Mouse (Mus musculus): Measurements from ENCODE around the gene Rabepk. TPM values are rescaled to one million over a fixed set of nuclear protein-coding genes. Genes with fewer than 3 reads are reported as not detected.
A peak's percentile ranks its signal among the peaks of the same experiment; 100 is the strongest.
"Not testable (repeated sequence)": the region's sequence is repeated elsewhere in the genome, so short reads cannot be mapped to it uniquely, and the experiment has no call there.

The Rabepk gene
- polyA plus RNA-seq, 1 experiment from 2014 or later = 36.0 TPM

GRCm38 (mm10) chr2:34809568-34809967, 9.9 kb upstream of the Rabepk start:
- no peaks in the 10 kb centered on the region for H3K27me3 ChIP-seq (ENCODE audit: control insufficient read depth, insufficient read depth, low read length)
- H3K27ac ChIP-seq (ENCODE audit: low read depth, low read length) = no peak overlapping the region
- H3K4me1 ChIP-seq (replicated peaks; ENCODE audit: control insufficient read depth, insufficient read depth, low read length) = no peaks in the 10 kb centered on the region
- H3K36me3 ChIP-seq (ENCODE audit: control insufficient read depth, insufficient read depth, low read length) = peaks cover 5% of the 10 kb centered on the region
- H3K4me3 ChIP-seq (ENCODE audit: low read depth, low read length) = no peak overlapping the region
- no peak overlapping the region for H3K9ac ChIP-seq (ENCODE audit: low read depth, low read length)
- no peaks in the 10 kb centered on the region for H3K9me3 ChIP-seq (ENCODE audit: control insufficient read depth, low read length)
- DNase-seq (ENCODE audit: low spot score) (no peak), ATAC-seq (ENCODE audit: low FRiP score) (no peak)
- 94% methylated on average over 1 of the region's 1 CpGs for WGBS
- no peak overlapping the region for H3K4me2 ChIP-seq (replicated peaks; ENCODE audit: low read depth, low read length)

- Histone ChIP-seq H3K4me1 (replicated peaks; ENCODE audit: control insufficient read depth, insufficient read depth, low read length) (no peaks in the 10 kb centered on the region), H3K27ac (ENCODE audit: low read depth, low read length) (no peak overlapping the region), H3K4me2 (replicated peaks; ENCODE audit: low read depth, low read length) (no peak overlapping the region), H3K9ac (ENCODE audit: low read depth, low read length) (no peak overlapping the region), H3K4me3 (ENCODE audit: low read depth, low read length) (no peak overlapping the region), H3K9me3 (ENCODE audit: control insufficient read depth, low read length) (no peaks in the 10 kb centered on the region), H3K36me3 (ENCODE audit: control insufficient read depth, insufficient read depth, low read length) (peaks cover 5% of the 10 kb centered on the region), H3K27me3 (ENCODE audit: control insufficient read depth, insufficient read depth, low read length) (no peaks in the 10 kb centered on the region)
- DNase-seq (ENCODE audit: low spot score) (no peak), ATAC-seq (ENCODE audit: low FRiP score) (no peak)
- 90% methylated on average over 2 of the region's 2 CpGs for WGBS
Measured at GRCm38 (mm10) chr2:34808057-34808456, 8.3 kb upstream of the Rabepk start.

GRCm38 (mm10) chr2:34805364-34805950, 5.7 kb upstream of the Rabepk start:
- H3K27me3 ChIP-seq (ENCODE audit: control insufficient read depth, insufficient read depth, low read length) = no peaks in the 10 kb centered on the region
- no peak overlapping the region for H3K27ac ChIP-seq (ENCODE audit: low read depth, low read length)
- H3K4me1 ChIP-seq (replicated peaks; ENCODE audit: control insufficient read depth, insufficient read depth, low read length) = no peaks in the 10 kb centered on the region
- no peak for ATAC-seq (ENCODE audit: low FRiP score)
- H3K4me2 ChIP-seq (replicated peaks; ENCODE audit: low read depth, low read length) = no peak overlapping the region
- no peaks in the 10 kb centered on the region for H3K9me3 ChIP-seq (ENCODE audit: control insufficient read depth, low read length)
- no peaks in the 10 kb centered on the region for H3K36me3 ChIP-seq (ENCODE audit: control insufficient read depth, insufficient read depth, low read length)
- no peak for DNase-seq (ENCODE audit: low spot score)
- H3K4me3 ChIP-seq (ENCODE audit: low read depth, low read length) = no peak overlapping the region
- 94% methylated on average over 10 of the region's 10 CpGs for WGBS
- H3K9ac ChIP-seq (ENCODE audit: low read depth, low read length) = no peak overlapping the region

GRCm38 (mm10) chr2:34804815-34805214, 5.1 kb upstream of the Rabepk start:
- Histone ChIP-seq H3K27me3 (ENCODE audit: control insufficient read depth, insufficient read depth, low read length) (no peaks in the 10 kb centered on the region), H3K4me3 (ENCODE audit: low read depth, low read length) (no peak overlapping the region), H3K27ac (ENCODE audit: low read depth, low read length) (no peak overlapping the region), H3K4me1 (replicated peaks; ENCODE audit: control insufficient read depth, insufficient read depth, low read length) (no peaks in the 10 kb centered on the region), H3K9me3 (ENCODE audit: control insufficient read depth, low read length) (no peaks in the 10 kb centered on the region), H3K9ac (ENCODE audit: low read depth, low read length) (no peak overlapping the region), H3K36me3 (ENCODE audit: control insufficient read depth, insufficient read depth, low read length) (no peaks in the 10 kb centered on the region), H3K4me2 (replicated peaks; ENCODE audit: low read depth, low read length) (no peak overlapping the region)
- DNase-seq (ENCODE audit: low spot score) (no peak), ATAC-seq (ENCODE audit: low FRiP score) (no peak)
- 97% methylated on average over 1 of the region's 1 CpGs for WGBS

GRCm38 (mm10) chr2:34804172-34804571, 4.5 kb upstream of the Rabepk start:
- no peak overlapping the region for H3K9ac ChIP-seq (ENCODE audit: low read depth, low read length)
- no peaks in the 10 kb centered on the region for H3K36me3 ChIP-seq (ENCODE audit: control insufficient read depth, insufficient read depth, low read length)
- H3K9me3 ChIP-seq (ENCODE audit: control insufficient read depth, low read length) = no peaks in the 10 kb centered on the region
- no peaks in the 10 kb centered on the region for H3K4me1 ChIP-seq (replicated peaks; ENCODE audit: control insufficient read depth, insufficient read depth, low read length)
- 90% methylated on average over 2 of the region's 2 CpGs for WGBS
- H3K27ac ChIP-seq (ENCODE audit: low read depth, low read length) = no peak overlapping the region
- H3K27me3 ChIP-seq (ENCODE audit: control insufficient read depth, insufficient read depth, low read length) = no peaks in the 10 kb centered on the region
- no peak overlapping the region for H3K4me3 ChIP-seq (ENCODE audit: low read depth, low read length)
- DNase-seq (ENCODE audit: low spot score) = no peak
- ATAC-seq (ENCODE audit: low FRiP score) = no peak
- H3K4me2 ChIP-seq (replicated peaks; ENCODE audit: low read depth, low read length) = no peak overlapping the region

GRCm38 (mm10) chr2:34803746-34804145, 4.0 kb upstream of the Rabepk start:
- Histone ChIP-seq H3K36me3 (ENCODE audit: control insufficient read depth, insufficient read depth, low read length) (no peaks in the 10 kb centered on the region), H3K4me3 (ENCODE audit: low read depth, low read length) (no peak overlapping the region), H3K27me3 (ENCODE audit: control insufficient read depth, insufficient read depth, low read length) (no peaks in the 10 kb centered on the region), H3K4me2 (replicated peaks; ENCODE audit: low read depth, low read length) (peak overlapping the region; percentile 23; the same call in 1 of the 2 replicates), H3K27ac (ENCODE audit: low read depth, low read length) (no peak overlapping the region), H3K4me1 (replicated peaks; ENCODE audit: control insufficient read depth, insufficient read depth, low read length) (no peaks in the 10 kb centered on the region), H3K9ac (ENCODE audit: low read depth, low read length) (no peak overlapping the region), H3K9me3 (ENCODE audit: control insufficient read depth, low read length) (no peaks in the 10 kb centered on the region)
- WGBS = 77% methylated on average over 3 of the region's 3 CpGs
- DNase-seq (ENCODE audit: low spot score) = no peak
- ATAC-seq (ENCODE audit: low FRiP score) = no peak

- not testable (repeated sequence) for H3K9me3 ChIP-seq (ENCODE audit: control insufficient read depth, low read length); H3K27me3 ChIP-seq (ENCODE audit: control insufficient read depth, insufficient read depth, low read length); H3K36me3 ChIP-seq (ENCODE audit: control insufficient read depth, insufficient read depth, low read length); H3K4me1 ChIP-seq (replicated peaks; ENCODE audit: control insufficient read depth, insufficient read depth, low read length)
- Histone ChIP-seq H3K4me2 (replicated peaks; ENCODE audit: low read depth, low read length) (peak overlapping the region; percentile 72), H3K4me3 (ENCODE audit: low read depth, low read length) (peak overlapping the region; percentile 65), H3K9ac (ENCODE audit: low read depth, low read length) (peak overlapping the region; percentile 79), H3K27ac (ENCODE audit: low read depth, low read length) (peak overlapping the region; percentile 77)
- under 1% methylated on average over 17 of the region's 32 CpGs for WGBS
- DNase-seq (ENCODE audit: low spot score) (peak; percentile 34), ATAC-seq (ENCODE audit: low FRiP score) (peak; percentile 73)
Measured at GRCm38 (mm10) chr2:34802565-34803245, 3.0 kb upstream of the Rabepk start.

GRCm38 (mm10) chr2:34801516-34802482, 2.1 kb upstream of the Rabepk start:
- no peaks in the 10 kb centered on the region for H3K36me3 ChIP-seq (ENCODE audit: control insufficient read depth, insufficient read depth, low read length)
- H3K27ac ChIP-seq (ENCODE audit: low read depth, low read length) = peak overlapping the region; percentile 77
- no peaks in the 10 kb centered on the region for H3K27me3 ChIP-seq (ENCODE audit: control insufficient read depth, insufficient read depth, low read length)
- WGBS = 4% methylated on average over 39 of the region's 39 CpGs
- peak; percentile 99 for DNase-seq (ENCODE audit: low spot score)
- peak overlapping the region; percentile 65 for H3K4me3 ChIP-seq (ENCODE audit: low read depth, low read length)
- H3K4me2 ChIP-seq (replicated peaks; ENCODE audit: low read depth, low read length) = no peak overlapping the region
- peak; percentile 96 for ATAC-seq (ENCODE audit: low FRiP score)
- peak overlapping the region; percentile 79 for H3K9ac ChIP-seq (ENCODE audit: low read depth, low read length)
- H3K9me3 ChIP-seq (ENCODE audit: control insufficient read depth, low read length) = no peaks in the 10 kb centered on the region
- H3K4me1 ChIP-seq (replicated peaks; ENCODE audit: control insufficient read depth, insufficient read depth, low read length) = no peaks in the 10 kb centered on the region

All from hindbrain, embryonic 11.5 days (tissue).